Mouse (Mus musculus) heart, embryonic 14.5 days (tissue): ENCODE results near the gene Ripor1. TPM values are rescaled to one million over a fixed set of nuclear protein-coding genes. Genes with fewer than 3 reads are reported as not detected.
A peak's percentile ranks its signal among the peaks of the same experiment; 100 is the strongest.

Source experiments
- ATAC-seq: fragments of 200-750 bp; cut with Nextera tagmentation; 2 replicates; pipeline ENCODE4 v1.8.0; 2017; ENCODE audit warnings: low read depth, moderate TSS enrichment; ENCODE audit not compliant: insufficient number of reproducible peaks, insufficient read depth, low FRiP score
- H3K27ac ChIP-seq, 2 experiments: fragments of 200-500 bp in 1 of 2; fragments of 300-500 bp in 1 of 2; sonication (generic) in 1 of 2; replicated peaks in 1 of 2; 2 replicates each; pipeline ENCODE4 v1.5.1; 2012 to 2014; ENCODE audit warnings: low read depth in 2 of 2, low read length in 2 of 2, control low read depth in 1 of 2, mild to moderate bottlenecking in 1 of 2, mixed read lengths in 1 of 2; ENCODE audit not compliant: control insufficient read depth in 1 of 2, insufficient read depth in 1 of 2
- H3K27me3 ChIP-seq: fragments of 300-500 bp; sonication (generic); 2 replicates; pipeline ENCODE4 v1.6.1; 2014; ENCODE audit warnings: mild to moderate bottlenecking, low read length, control low read depth; ENCODE audit not compliant: control insufficient read depth, insufficient read depth
- H3K36me3 ChIP-seq: fragments of 300-500 bp; sonication (generic); 2 replicates; pipeline ENCODE4 v1.6.1; 2014; ENCODE audit warnings: mild to moderate bottlenecking, control low read depth, low read length, mixed read lengths; ENCODE audit not compliant: control insufficient read depth, insufficient read depth
- H3K4me1 ChIP-seq, 2 experiments: fragments of 200-500 bp in 1 of 2; fragments of 300-500 bp in 1 of 2; sonication (generic) in 1 of 2; 2 replicates each; pipeline ENCODE4 v1.6.1; 2012 to 2014; ENCODE audit warnings: low read length in 2 of 2, control low read depth in 1 of 2, mixed read lengths in 1 of 2; ENCODE audit not compliant: control insufficient read depth in 2 of 2, insufficient read depth in 2 of 2
- H3K4me2 ChIP-seq: fragments of 300-500 bp; sonication (generic); 2 replicates; pipeline ENCODE4 v1.6.1; 2014; ENCODE audit warnings: mild to moderate bottlenecking, low read length
- H3K4me3 ChIP-seq, 2 experiments: fragments of 200-500 bp in 1 of 2; fragments of 300-500 bp in 1 of 2; sonication (generic) in 1 of 2; 2 replicates each; pipeline ENCODE4 v1.5.1; 2012 to 2014; ENCODE audit warnings: low read length in 2 of 2, mild to moderate bottlenecking in 2 of 2, control low read depth in 1 of 2, low read depth in 1 of 2, moderate library complexity in 1 of 2; ENCODE audit not compliant: control insufficient read depth in 1 of 2, insufficient read depth in 1 of 2
- H3K9ac ChIP-seq: fragments of 300-500 bp; sonication (generic); 2 replicates; pipeline ENCODE4 v1.6.1; 2014; ENCODE audit warnings: mild to moderate bottlenecking, low read length
- H3K9me3 ChIP-seq: fragments of 300-500 bp; sonication (generic); 2 replicates; pipeline ENCODE4 v1.6.1; 2016; ENCODE audit warnings: low read length, control low read depth; ENCODE audit not compliant: control insufficient read depth
- WGBS: fragments of 180-500 bp; shearing (Covaris S2); extraction: QIAGEN DNeasy Blood & Tissue Kit; methylation state at CpG from one replicate; pipeline ENCODE4 v1.1.7; 2014; 5-methylcytosine and 5-hydroxymethylcytosine counted together
- polyA plus RNA-seq: library from polyadenylated mRNA; unstranded; fragments of >200 nt; fragmentation: Nextera tagmentation; extraction: Ambion mirVana; gene quantifications from 2 replicates; pipeline ENCODE4 v1.2.1, GENCODE M21; 2014

Ripor1 gene
- polyA plus RNA-seq, 1 experiment from 2014 or later, result 25.8 TPM

GRCm38 (mm10) chr8:105629337-105629736 lies 24.3 kb downstream of the Ripor1 start:
- ATAC-seq, result no peak
- Histone ChIP-seq H3K9me3 (no peaks in the 10 kb centered on the region), H3K4me1 (0 out of 4 replicates have a peak, but pooled peaks cover 0 to 3% of the 10 kb centered on the region in 2 experiments), H3K27me3 (no peaks in the 10 kb centered on the region), H3K27ac (no peak overlapping the region), H3K4me3 (no peak overlapping the region), H3K4me2 (no peak overlapping the region), H3K9ac (no peak overlapping the region), H3K36me3 (peaks cover 4% of the 10 kb centered on the region; the same call in 1 of the 2 replicates)
- 84% methylated on average over 4 of the region's 4 CpGs for WGBS

DNA sequence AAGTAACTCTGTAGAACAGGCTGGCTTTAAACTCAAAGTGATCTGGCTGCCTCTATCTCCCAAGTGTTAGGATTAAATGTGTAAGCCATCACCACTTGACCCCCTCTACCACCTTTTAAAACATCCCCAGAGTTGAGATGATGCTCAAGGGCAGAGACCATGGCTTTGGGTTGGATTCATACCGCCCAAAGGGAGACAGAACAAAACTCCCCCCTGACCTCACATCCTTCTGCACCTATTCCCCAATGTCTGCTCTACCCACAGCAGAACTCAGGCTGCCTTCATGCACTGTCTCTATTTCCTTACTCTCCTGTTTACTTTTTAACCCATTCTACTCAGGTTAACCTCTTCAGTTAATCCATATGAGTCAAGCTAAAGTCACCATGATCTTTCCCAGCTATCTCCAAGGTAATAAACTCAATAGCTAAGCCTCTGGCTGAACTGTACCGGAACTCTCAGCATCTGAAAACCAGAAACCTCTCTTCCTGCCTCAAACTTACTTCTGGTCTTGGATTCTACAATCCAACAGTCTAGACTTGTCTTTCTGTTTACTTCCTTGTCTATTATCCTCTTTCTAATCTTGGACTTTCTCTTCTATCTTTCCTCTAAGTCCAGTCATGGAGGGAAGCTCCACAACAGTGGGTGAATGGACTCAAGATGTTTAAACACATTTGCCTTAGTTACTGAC lies 29.9 kb downstream of the Ripor1 start:
- no peaks in the 10 kb centered on the region for H3K27me3 ChIP-seq
- H3K4me3 ChIP-seq, result peak overlapping the region in 1 of 2 experiments; percentile 91; a peak in 2 of 4 replicates
- WGBS, result 88% methylated on average over 2 of the region's 2 CpGs
- H3K9me3 ChIP-seq, result no peaks in the 10 kb centered on the region
- peaks cover 5% of the 10 kb centered on the region; the same call in 1 of the 2 replicates for H3K36me3 ChIP-seq
- peak overlapping the region; percentile 92 for H3K4me2 ChIP-seq
- no peak overlapping the region for H3K27ac ChIP-seq
- peaks cover 4 to 14% of the 10 kb centered on the region in 2 experiments for H3K4me1 ChIP-seq
- ATAC-seq, result no peak
- H3K9ac ChIP-seq, result peak overlapping the region; percentile 95

DNA sequence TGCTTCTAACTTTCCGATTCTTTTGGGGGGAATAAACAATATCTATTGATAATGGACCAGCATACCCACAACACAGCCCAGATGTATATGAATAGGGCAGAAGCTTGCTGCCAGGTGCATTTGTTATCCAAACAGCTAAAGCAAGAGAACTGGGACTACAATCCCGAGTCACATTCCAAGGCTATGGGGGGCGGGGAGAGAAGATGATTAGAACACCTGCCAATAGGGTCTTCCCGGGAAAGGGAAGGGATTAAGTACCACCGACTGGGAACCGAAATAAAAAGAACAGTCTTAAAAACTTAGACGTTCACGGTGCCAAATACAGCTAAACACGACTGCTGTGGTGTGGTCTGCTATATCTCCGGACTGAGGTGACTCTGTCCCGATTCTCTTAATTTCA lies 30.4 kb downstream of the Ripor1 start:
- H3K36me3 ChIP-seq, result 0 out of 2 replicates have a peak, but pooled peaks cover 4% of the 10 kb centered on the region
- H3K4me2 ChIP-seq, result peak overlapping the region; percentile 92
- ATAC-seq, result no peak
- H3K4me3 ChIP-seq, result peak overlapping the region; percentile 60 to 91
- peaks cover 4 to 17% of the 10 kb centered on the region in 2 experiments for H3K4me1 ChIP-seq
- no peaks in the 10 kb centered on the region for H3K27me3 ChIP-seq
- peak overlapping the region; percentile 95 for H3K9ac ChIP-seq
- H3K9me3 ChIP-seq, result no peaks in the 10 kb centered on the region
- H3K27ac ChIP-seq, result peak overlapping the region; percentile 9 to 100; a peak in 2 of 4 replicates
- WGBS, result 6% methylated on average over 11 of the region's 11 CpGs

GRCm38 (mm10) chr8:105636018-105636962 lies 31.2 kb downstream of the Ripor1 start, which contains the start of gene Ctcf:
TSS of gene Ctcf (plus strand) at chr8:105636568.
- Histone ChIP-seq H3K4me1 (peaks cover 4 to 17% of the 10 kb centered on the region in 2 experiments), H3K9me3 (no peaks in the 10 kb centered on the region), H3K9ac (peak within 1 kb of the TSS; percentile 95), H3K4me3 (peak within 1 kb of the TSS; percentile 87 to 91), H3K4me2 (peak within 1 kb of the TSS; percentile 92), H3K27me3 (no peaks in the 10 kb centered on the region), H3K27ac (peak within 1 kb of the TSS; percentile 100), H3K36me3 (0 out of 2 replicates have a peak, but pooled peaks cover 4% of the 10 kb centered on the region)
- WGBS, result under 1% methylated on average over 92 of the region's 126 CpGs
- ATAC-seq, result peak; percentile 91

DNA sequence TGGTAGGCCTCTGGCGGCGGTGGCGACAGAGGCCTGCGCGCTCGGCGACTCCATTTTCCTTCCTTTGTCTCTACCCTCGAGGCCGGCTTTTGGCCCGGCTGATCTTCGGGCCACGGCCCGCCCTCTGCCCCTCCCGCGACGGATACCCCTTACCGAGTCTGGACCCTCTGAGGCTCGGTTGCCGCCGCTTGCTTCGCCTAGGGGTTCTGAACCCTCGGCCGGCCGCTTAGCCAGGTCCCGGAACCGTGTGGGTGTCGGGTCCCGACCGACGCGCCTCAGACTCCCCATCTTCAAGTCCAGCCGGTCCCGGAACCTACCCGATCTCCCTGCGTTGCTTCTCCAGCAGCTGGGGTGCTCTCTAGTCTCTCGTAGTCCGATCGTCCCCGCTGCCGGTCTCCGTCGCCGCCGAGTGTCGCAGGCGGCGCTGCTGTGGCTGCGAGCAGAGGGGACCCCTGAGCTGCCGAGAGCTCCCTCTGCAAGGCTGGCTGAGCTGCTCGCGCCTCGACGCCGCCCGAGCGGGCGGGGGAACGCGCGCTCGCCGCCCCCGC lies 32.0 kb downstream of the Ripor1 start, which contains the start of gene Agrp:
Gene Agrp (minus strand): TSS at position 431 of the 548 bp plus-strand sequence.
- H3K9ac ChIP-seq, result peak within 1 kb of the TSS; percentile 95
- peak; percentile 44 for ATAC-seq
- peak within 1 kb of the TSS; percentile 100 for H3K27ac ChIP-seq
- H3K4me1 ChIP-seq, result peaks cover 4 to 17% of the 10 kb centered on the region in 2 experiments
- H3K9me3 ChIP-seq, result no peaks in the 10 kb centered on the region
- H3K4me2 ChIP-seq, result peak within 1 kb of the TSS; percentile 92
- H3K36me3 ChIP-seq, result 0 out of 2 replicates have a peak, but pooled peaks cover 4% of the 10 kb centered on the region
- H3K4me3 ChIP-seq, result peak within 1 kb of the TSS; percentile 87 to 91
- under 1% methylated on average over 59 of the region's 63 CpGs for WGBS
- no peaks in the 10 kb centered on the region for H3K27me3 ChIP-seq

DNA sequence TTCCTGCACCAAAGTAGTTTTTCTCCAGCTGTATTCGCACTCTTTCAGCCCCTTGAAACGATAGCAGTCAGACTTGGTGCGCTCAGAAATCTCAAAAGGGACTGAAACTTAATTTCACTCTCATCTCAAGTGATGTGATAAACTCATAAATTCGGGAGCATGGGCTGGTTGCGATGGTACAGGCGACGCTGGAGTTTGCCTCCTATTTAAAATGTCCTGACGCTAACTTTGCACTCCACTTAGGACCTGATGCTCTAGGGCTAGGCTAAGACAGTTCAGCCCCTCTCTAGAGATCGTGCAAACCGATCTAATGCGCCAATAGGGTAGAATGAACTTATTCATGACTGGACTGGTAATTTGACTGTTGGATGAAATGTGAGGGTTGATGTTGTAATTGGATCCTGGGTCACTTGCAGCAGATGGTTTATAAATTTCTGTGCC lies 32.6 kb downstream of the Ripor1 start:
- 0% methylated on average over 11 of the region's 11 CpGs for WGBS

DNA sequence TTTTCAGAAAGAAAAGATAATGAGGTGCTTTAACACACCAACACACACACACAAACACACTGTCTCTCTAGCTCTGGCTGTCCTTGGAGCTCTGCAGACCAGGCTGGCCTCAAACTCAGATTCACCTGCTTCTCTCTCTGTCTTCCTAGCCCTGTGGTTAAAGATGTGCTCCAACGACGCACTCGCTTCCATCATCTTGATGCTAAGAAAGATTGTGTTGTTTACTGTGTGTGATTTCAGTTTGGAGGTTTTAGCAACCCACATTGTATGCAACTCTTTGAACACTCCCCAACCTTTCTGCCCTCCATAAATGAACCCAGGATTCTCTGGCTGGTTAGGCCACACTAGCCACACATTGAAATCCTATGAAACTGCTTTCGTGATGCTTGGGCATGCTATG lies 33.5 kb downstream of the Ripor1 start:
- no peak for ATAC-seq
- H3K4me1 ChIP-seq, result peaks cover 4 to 17% of the 10 kb centered on the region in 2 experiments
- H3K27ac ChIP-seq, result no peak overlapping the region
- WGBS, result 88% methylated on average over 4 of the region's 4 CpGs
- no peak overlapping the region; the same call in 1 of the 2 replicates for H3K9ac ChIP-seq
- H3K27me3 ChIP-seq, result no peaks in the 10 kb centered on the region
- H3K9me3 ChIP-seq, result no peaks in the 10 kb centered on the region
- peak overlapping the region; percentile 88 for H3K4me2 ChIP-seq
- H3K36me3 ChIP-seq, result peaks cover 7% of the 10 kb centered on the region
- H3K4me3 ChIP-seq, result no peak overlapping the region

More for the DNA sequence above, 32.6 kb downstream of the Ripor1 start:
- H3K9ac ChIP-seq, result peak overlapping the region; percentile 95
- peak overlapping the region; percentile 100 for H3K27ac ChIP-seq
- no peaks in the 10 kb centered on the region for H3K9me3 ChIP-seq
- peak overlapping the region; percentile 87 to 91 for H3K4me3 ChIP-seq
- H3K36me3 ChIP-seq, result 0 out of 2 replicates have a peak, but pooled peaks cover 4% of the 10 kb centered on the region
- ATAC-seq, result no peak
- H3K27me3 ChIP-seq, result no peaks in the 10 kb centered on the region
- peak overlapping the region; percentile 88 for H3K4me2 ChIP-seq
- H3K4me1 ChIP-seq, result peaks cover 4 to 17% of the 10 kb centered on the region in 2 experiments
